Mouse (Mus musculus) brain, embryonic 14.5 days (tissue): ENCODE data around the gene Vmn2r79.

Experiments used
- CTCF ChIP-seq: fragments of 200-500 bp; IDR thresholded peaks from 2 replicates; pipeline ENCODE4 v1.5.1; 2012; ENCODE audit warnings: inconsistent platforms, mild to moderate bottlenecking, moderate library complexity, borderline replicate concordance; ENCODE audit not compliant: insufficient read depth, insufficient read length; ENCODE audit errors: extremely low read depth
- POLR2A ChIP-seq: fragments of 200-500 bp; IDR thresholded peaks from 2 replicates; pipeline ENCODE4 v1.6.1; 2012; ENCODE audit warnings: mild to moderate bottlenecking, inconsistent platforms, borderline replicate concordance; ENCODE audit not compliant: poor library complexity, insufficient read depth, insufficient read length, severe bottlenecking; ENCODE audit errors: extremely low read depth

GRCm38 (mm10) chr7:86994700-86995099 is 1.2 kb upstream of the Vmn2r79 start:
- no peak for TF ChIP-seq POLR2A
- no peak for TF ChIP-seq CTCF
